Mouse (Mus musculus): ENCODE results near the gene Mrpl34.

The Mrpl34 gene

GRCm38 (mm10) chr8:71496481-71496880 is 31.7 kb downstream of the Mrpl34 start:
- in situ Hi-C loops (cut with MboI): no loop called here

- in situ Hi-C loops (cut with MboI): no loop called here
Observed at GRCm38 (mm10) chr8:71497077-71497645, 32.4 kb downstream of the Mrpl34 start.

GRCm38 (mm10) chr8:71497881-71498501 is 33.2 kb downstream of the Mrpl34 start:
- in situ Hi-C loops (cut with MboI): no loop called here

GRCm38 (mm10) chr8:71498816-71499690 is 34.3 kb downstream of the Mrpl34 start:
- in situ Hi-C loops (cut with MboI): no loop called here

- in situ Hi-C loops (cut with MboI): no loop called here
Observed at GRCm38 (mm10) chr8:71504349-71504748, 39.6 kb downstream of the Mrpl34 start.

GRCm38 (mm10) chr8:71505326-71505725 is 40.6 kb downstream of the Mrpl34 start:
- in situ Hi-C loops (cut with MboI): loop anchor here (5.0 kb wide), 1 partner anchor 58 kb away; no protein-coding TSS in a partner anchor

GRCm38 (mm10) chr8:71505979-71506378 is 41.2 kb downstream of the Mrpl34 start:
- in situ Hi-C loops (cut with MboI): loop anchor here (5.0 kb wide), 1 partner anchor 59 kb away; no protein-coding TSS in a partner anchor

GRCm38 (mm10) chr8:71507589-71508104 is 42.9 kb downstream of the Mrpl34 start:
- in situ Hi-C loops (cut with MboI): loop anchor here (5.0 kb wide), 1 partner anchor 60 kb away; no protein-coding TSS in a partner anchor

GRCm38 (mm10) chr8:71509316-71509715 is 44.6 kb downstream of the Mrpl34 start:
- in situ Hi-C loops (cut with MboI): loop anchor here (5.0 kb wide), 1 partner anchor 62 kb away; no protein-coding TSS in a partner anchor

- in situ Hi-C loops (cut with MboI): no loop called here
Observed at GRCm38 (mm10) chr8:71511644-71512043, 46.9 kb downstream of the Mrpl34 start, which contains the start of gene Plvap. Plvap (minus strand) TSS chr8:71511752.

- in situ Hi-C loops (cut with MboI): no loop called here
Observed at GRCm38 (mm10) chr8:71513018-71513754, 48.4 kb downstream of the Mrpl34 start.

GRCm38 (mm10) chr8:71515043-71515442 is 50.3 kb downstream of the Mrpl34 start:
- in situ Hi-C loops (cut with MboI): no loop called here

Data from mature B cell (primary cell).